21 mouse cellular contexts compared by ENCODE assay signal in the genomic region with DNA sequence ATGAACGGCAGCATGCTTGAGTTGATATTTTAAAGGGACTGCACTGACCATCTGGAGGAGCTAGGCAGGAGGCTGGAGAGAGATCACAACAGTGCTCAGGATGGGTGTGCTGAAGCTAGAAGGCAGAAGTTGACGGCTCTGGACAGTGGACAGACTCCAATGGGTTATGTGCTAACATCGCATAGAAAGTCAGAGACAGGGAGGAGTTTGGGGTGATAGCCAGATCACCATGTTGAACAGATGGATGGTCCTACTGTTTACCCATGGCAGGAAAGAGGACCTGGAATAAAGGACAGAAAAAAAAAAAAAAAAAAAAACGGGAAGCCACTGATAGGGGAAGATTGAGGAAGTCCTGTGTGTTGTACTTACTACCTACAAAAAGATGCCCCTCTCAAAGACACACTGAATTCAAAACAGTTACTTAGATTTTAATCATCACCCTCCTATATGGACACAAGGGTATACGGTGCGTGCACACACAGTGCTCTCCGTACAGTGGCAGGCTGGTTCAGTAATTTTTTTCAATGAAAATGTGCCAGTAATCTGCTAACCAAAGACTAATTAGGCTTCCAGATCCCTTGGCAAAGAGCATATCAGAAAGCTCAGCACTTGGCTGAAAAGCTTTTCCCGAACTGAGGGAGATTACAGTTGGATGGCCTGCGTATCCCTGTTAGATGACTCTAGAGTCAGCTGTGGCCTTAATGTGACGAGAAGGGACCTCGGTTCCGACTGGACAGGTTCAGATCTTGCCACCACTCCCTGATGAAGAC. TPM values are rescaled to one million over a fixed set of nuclear protein-coding genes. Genes with fewer than 3 reads are reported as not detected.
DNase-seq lines count a peak whose midpoint lies in the region; ATAC-seq and TF ChIP-seq lines count a peak whose summit lies in the region.
"Had no signal": no experiment of that assay in that cellular context is flagged by ENCODE, and none has a peak within 500 bp of the region (broad histone marks: within the 10 kb centered on the region; RNA-seq: fewer than 3 reads in every experiment).

No protein-coding gene starts in this region.

- peaks cover 18% of the 10 kb centered on the region for H3K4me1 ChIP-seq in forebrain, embryonic 15.5 days
- H3K4me1 ChIP-seq in forebrain, embryonic 11.5 days (replicated peaks; ENCODE audit: control insufficient read depth, insufficient read depth, low read length) = no peaks in the 10 kb centered on the region
- H3K4me1 ChIP-seq in forebrain, embryonic 16.5 days (replicated peaks; ENCODE audit: control insufficient read depth, insufficient read depth, low read length) = peaks cover 10% of the 10 kb centered on the region
- H3K4me1 ChIP-seq: liver, embryonic 13.5 days had no signal

- no peak for TF ChIP-seq POLR2A in brain, embryonic 14.5 days (IDR thresholded peaks at IDR 0.05; ENCODE audit: borderline replicate concordance, extremely low read depth, insufficient read depth, insufficient read length, poor library complexity, severe bottlenecking)

- no peak for TF ChIP-seq CTCF in brain, embryonic 14.5 days (IDR thresholded peaks at IDR 0.05; ENCODE audit: borderline replicate concordance, extremely low read depth, insufficient read depth, insufficient read length)

- WGBS in forebrain, embryonic 15.5 days = 58% methylated on average over 12 of the region's 12 CpGs
- WGBS in forebrain, embryonic 11.5 days = 91% methylated on average over 12 of the region's 12 CpGs
- 52% methylated on average over 12 of the region's 12 CpGs for WGBS in forebrain, embryonic 16.5 days

- H3K27ac ChIP-seq in forebrain, embryonic 15.5 days (replicated peaks) = no peak overlapping the region
- H3K27ac ChIP-seq in forebrain, embryonic 11.5 days (ENCODE audit: low read depth, low read length) = no peak overlapping the region
- no peak overlapping the region for H3K27ac ChIP-seq in forebrain, embryonic 16.5 days (ENCODE audit: low read length)
- H3K27ac ChIP-seq: gastrocnemius, adult 2 months; hindbrain, embryonic 13.5 days; limb, embryonic 12.5 days; liver, embryonic 13.5 days; lung, embryonic 15.5 days; neural tube, embryonic 12.5 days had no signal

- no peak overlapping the region for H3K4me3 ChIP-seq in forebrain, embryonic 15.5 days
- no peak overlapping the region for H3K4me3 ChIP-seq in forebrain, embryonic 11.5 days (ENCODE audit: low read depth, low read length)
- no peak overlapping the region for H3K4me3 ChIP-seq in forebrain, embryonic 16.5 days (replicated peaks; ENCODE audit: low read length)
- H3K4me3 ChIP-seq: gastrocnemius, adult 2 months; hindbrain, embryonic 13.5 days; limb, embryonic 12.5 days; liver, embryonic 13.5 days; lung, embryonic 15.5 days; neural tube, embryonic 12.5 days had no signal

- no peak overlapping the region for H3K4me2 ChIP-seq in forebrain, embryonic 15.5 days (replicated peaks)
- no peak overlapping the region for H3K4me2 ChIP-seq in forebrain, embryonic 11.5 days (ENCODE audit: low read depth, low read length, severe bottlenecking)
- no peak overlapping the region for H3K4me2 ChIP-seq in forebrain, embryonic 16.5 days (ENCODE audit: low read length)
- H3K4me2 ChIP-seq: heart, embryonic 11.5 days; hindbrain, embryonic 13.5 days; limb, embryonic 12.5 days; liver, embryonic 13.5 days; lung, embryonic 15.5 days; neural tube, embryonic 12.5 days had no signal

- no peaks in the 10 kb centered on the region for H3K36me3 ChIP-seq in forebrain, embryonic 15.5 days
- no peaks in the 10 kb centered on the region for H3K36me3 ChIP-seq in forebrain, embryonic 11.5 days (ENCODE audit: control insufficient read depth, insufficient read depth, low read length)
- H3K36me3 ChIP-seq in forebrain, embryonic 16.5 days (ENCODE audit: control insufficient read depth, insufficient read depth) = no peaks in the 10 kb centered on the region
- H3K36me3 ChIP-seq: hindbrain, embryonic 13.5 days; limb, embryonic 12.5 days; liver, embryonic 13.5 days; lung, embryonic 15.5 days; neural tube, embryonic 12.5 days had no signal

- H3K9me3 ChIP-seq in forebrain, embryonic 15.5 days = no peaks in the 10 kb centered on the region
- no peaks in the 10 kb centered on the region for H3K9me3 ChIP-seq in forebrain, embryonic 11.5 days (ENCODE audit: control insufficient read depth, low read length)
- H3K9me3 ChIP-seq in forebrain, embryonic 16.5 days (ENCODE audit: control insufficient read depth, low read length) = no peaks in the 10 kb centered on the region
- H3K9me3 ChIP-seq: hindbrain, embryonic 13.5 days; limb, embryonic 12.5 days; liver, embryonic 13.5 days; lung, embryonic 15.5 days; neural tube, embryonic 12.5 days had no signal

- no peak overlapping the region for H3K9ac ChIP-seq in forebrain, embryonic 15.5 days (replicated peaks)
- H3K9ac ChIP-seq in forebrain, embryonic 11.5 days (ENCODE audit: low read length) = no peak overlapping the region
- no peak overlapping the region for H3K9ac ChIP-seq in forebrain, embryonic 16.5 days (replicated peaks; ENCODE audit: low read depth, low read length)
- H3K9ac ChIP-seq: hindbrain, embryonic 13.5 days; limb, embryonic 12.5 days; liver, embryonic 13.5 days; lung, embryonic 15.5 days; neural tube, embryonic 12.5 days had no signal

- H3K27me3 ChIP-seq in forebrain, embryonic 15.5 days = no peaks in the 10 kb centered on the region
- H3K27me3 ChIP-seq in forebrain, embryonic 11.5 days (ENCODE audit: control insufficient read depth, insufficient read depth, low read length) = no peaks in the 10 kb centered on the region
- H3K27me3 ChIP-seq in forebrain, embryonic 16.5 days (replicated peaks; ENCODE audit: control insufficient read depth, insufficient read depth, low read length) = no peaks in the 10 kb centered on the region
- H3K27me3 ChIP-seq: CH12.LX; hindbrain, embryonic 13.5 days; limb, embryonic 12.5 days; liver, embryonic 13.5 days; lung, embryonic 15.5 days; neural tube, embryonic 12.5 days had no signal

- no peak for DNase-seq in forebrain, embryonic 11.5 days (ENCODE audit: low spot score)
- peak; percentile 53 for DNase-seq in brain, embryonic 14.5 days (ENCODE audit: low read depth)
- DNase-seq in cerebellum, adult 8-10 months = peak; percentile 53
- DNase-seq in right cerebral cortex, postnatal 14 days = no peak
- no peak for DNase-seq in kidney, postnatal 25 days
- DNase-seq: gastrocnemius, adult 2 months; heart, postnatal 10 days; kidney, postnatal 4 days; liver, embryonic 13.5 days; lung, postnatal 4 days; spleen, adult 18-20 months; thymus, postnatal 4 days had no signal

- peak; percentile 56 for ATAC-seq in forebrain, embryonic 15.5 days (replicated peaks)
- ATAC-seq in forebrain, embryonic 11.5 days (replicated peaks; ENCODE audit: low FRiP score) = no peak
- ATAC-seq in forebrain, embryonic 16.5 days = peak; percentile 64
- ATAC-seq: intestine, embryonic 16.5 days had no signal

RNA-seq across cellular contexts. Expression of a gene that starts 47.8 kb away (rescaled TPM):
- 2.2 and 2.7 TPM in 2 replicates for polyA plus RNA-seq in forebrain, embryonic 15.5 days (2015; fragmentation: Nextera tagmentation; extraction: Ambion mirVana)
- 5.6 and 6.9 TPM in 2 replicates for polyA plus RNA-seq in forebrain, embryonic 11.5 days (2014; fragmentation: Nextera tagmentation; extraction: Ambion mirVana)
- 2.0 and 2.3 TPM in 2 replicates for polyA plus RNA-seq in brain, embryonic 14.5 days (2012; rRNA removed)
- 2.6 and 4.5 TPM in 2 replicates for polyA plus RNA-seq in forebrain, embryonic 16.5 days (2015; fragmentation: Nextera tagmentation; extraction: Ambion mirVana)

Comparison
In these comparisons a context has a peak if more than half of its experiments do, and no peak if none do; other contexts are left out.
1. DNase-seq: peak in brain, embryonic 14.5 days (single experiment) and cerebellum, adult 8-10 months (single experiment); none in forebrain, embryonic 11.5 days (single experiment), right cerebral cortex, postnatal 14 days (single experiment) and kidney, postnatal 25 days (0 of 2).